Mouse (Mus musculus) small intestine, adult 2 months (tissue): ENCODE results near the gene Tmem88b. TPM values are rescaled to one million over a fixed set of nuclear protein-coding genes. Genes with fewer than 3 reads are reported as not detected.

Experiments
- H3K27ac ChIP-seq: fragments of 200-500 bp; 2 replicates; pipeline ENCODE4 v1.5.1; 2012; ENCODE audit warnings: low read depth, low read length, control low read depth, inconsistent platforms; ENCODE audit not compliant: insufficient read depth
- H3K27me3 ChIP-seq: fragments of 200-500 bp; 2 replicates; pipeline ENCODE4 v1.6.1; 2012; ENCODE audit warnings: mild to moderate bottlenecking, moderate library complexity, low read length, inconsistent platforms; ENCODE audit not compliant: control insufficient read depth, insufficient read depth
- H3K36me3 ChIP-seq: fragments of 200-500 bp; 2 replicates; pipeline ENCODE4 v1.6.1; 2012; ENCODE audit warnings: mild to moderate bottlenecking, low read length, control low read depth, inconsistent platforms; ENCODE audit not compliant: control insufficient read depth, insufficient read depth
- H3K4me1 ChIP-seq: fragments of 200-500 bp; 2 replicates; pipeline ENCODE4 v1.6.1; 2012; ENCODE audit warnings: low read length, inconsistent platforms, mixed read lengths; ENCODE audit not compliant: control insufficient read depth, insufficient read depth, insufficient read length
- H3K4me3 ChIP-seq: fragments of 200-500 bp; 2 replicates; pipeline ENCODE4 v1.5.1; 2012; ENCODE audit warnings: low read depth, mild to moderate bottlenecking, control low read depth, inconsistent platforms, low read length, moderate library complexity
- CTCF ChIP-seq: fragments of 200-500 bp; IDR thresholded peaks from 2 replicates; pipeline ENCODE4 v1.5.1; 2012; ENCODE audit warnings: low read depth, mild to moderate bottlenecking, control low read depth, inconsistent platforms, low read length, moderate library complexity, mixed read lengths; ENCODE audit not compliant: insufficient replicate concordance, insufficient read length; ENCODE audit errors: extremely low read depth
- POLR2A ChIP-seq: fragments of 200-500 bp; IDR thresholded peaks from 2 replicates; pipeline ENCODE4 v1.6.1; 2012; ENCODE audit warnings: low read depth, mild to moderate bottlenecking, control low read depth, inconsistent platforms, low read length, moderate library complexity
- WGBS: fragments of 180-500 bp; shearing (Covaris S2); methylation state at CpG from one replicate; pipeline ENCODE4 v1.1.7; 2018; 5-methylcytosine and 5-hydroxymethylcytosine counted together
- polyA plus RNA-seq: library from polyadenylated mRNA; depleted of rRNA; stranded (reverse); fragments of >200 nt; gene quantifications from 2 replicates; pipeline ENCODE4 v1.2.3, GENCODE M21; 2012

Gene Tmem88b
- polyA plus RNA-seq, 1 experiment = 2.6 TPM

DNA sequence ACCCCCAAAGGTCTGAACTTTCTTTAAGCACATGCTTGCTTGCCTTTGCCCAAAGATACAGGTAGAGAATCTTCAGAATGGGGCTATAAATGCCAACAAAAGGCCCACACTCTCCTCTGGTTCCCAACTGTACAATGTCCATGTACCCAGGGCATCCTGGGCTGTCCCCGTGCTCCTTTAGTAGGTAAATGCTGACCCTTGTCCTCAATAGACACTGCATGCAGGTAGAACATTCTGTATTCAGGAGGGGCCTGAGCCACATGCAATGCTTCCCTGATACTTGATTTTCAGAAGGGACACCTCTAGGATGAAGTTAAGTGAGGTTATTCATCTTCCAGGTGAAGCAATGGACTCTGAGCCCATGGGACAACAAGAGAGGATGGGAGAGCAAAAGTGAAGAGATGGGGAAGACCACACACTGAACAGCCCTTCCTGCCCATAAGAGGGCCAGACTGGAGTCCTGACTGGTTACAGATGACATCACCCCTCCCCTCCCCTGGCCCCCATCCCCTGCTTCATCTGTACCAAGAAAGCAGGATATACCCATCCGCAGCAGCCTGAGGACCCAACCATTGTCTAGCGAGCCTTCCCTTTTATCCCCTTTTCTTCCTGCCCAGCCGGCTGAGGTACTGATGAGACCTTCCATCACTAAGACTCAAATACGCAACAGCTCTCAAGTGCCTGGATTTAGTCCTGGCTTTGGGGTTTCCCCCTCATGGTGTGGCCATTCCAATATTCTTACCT, 12.2 kb downstream of the Tmem88b start:
- Histone ChIP-seq H3K4me3 (peak overlapping the region; percentile 69), H3K27ac (peak overlapping the region; percentile 91), H3K4me1 (peaks cover 46% of the 10 kb centered on the region), H3K36me3 (0 out of 2 replicates have a peak, but pooled peaks cover 5% of the 10 kb centered on the region), H3K27me3 (no peaks in the 10 kb centered on the region)
- TF ChIP-seq CTCF (no peak), POLR2A (no peak)
- 64% methylated on average over 5 of the region's 5 CpGs for WGBS

DNA sequence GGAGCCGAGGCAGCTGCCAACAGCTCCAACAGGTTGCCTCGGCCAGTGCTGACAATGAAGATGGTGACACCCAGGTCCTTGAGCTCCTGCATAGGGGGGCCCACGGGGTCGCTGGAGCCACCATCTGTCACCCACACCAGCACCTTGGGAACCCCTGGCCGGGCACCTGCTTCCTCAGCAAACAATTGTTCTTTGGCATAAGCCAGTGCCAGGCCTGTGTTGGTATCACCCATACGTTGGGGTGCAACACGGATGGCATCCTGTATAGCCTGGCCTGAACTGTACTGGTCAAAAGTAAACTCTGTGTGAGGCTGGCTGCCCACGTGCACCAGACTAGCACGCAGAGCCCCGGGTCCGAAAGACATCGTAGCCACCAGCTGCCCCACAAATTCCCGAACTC, 12.9 kb downstream of the Tmem88b start:
- 85% methylated on average over 13 of the region's 13 CpGs for WGBS
- TF ChIP-seq CTCF (no peak), POLR2A (0 out of 2 replicates have a peak, but pooled peaks have one; percentile 10)
- Histone ChIP-seq H3K36me3 (0 out of 2 replicates have a peak, but pooled peaks cover 5% of the 10 kb centered on the region), H3K4me3 (peak overlapping the region; percentile 38), H3K27me3 (no peaks in the 10 kb centered on the region), H3K4me1 (peaks cover 45% of the 10 kb centered on the region), H3K27ac (peak overlapping the region; percentile 91)

DNA sequence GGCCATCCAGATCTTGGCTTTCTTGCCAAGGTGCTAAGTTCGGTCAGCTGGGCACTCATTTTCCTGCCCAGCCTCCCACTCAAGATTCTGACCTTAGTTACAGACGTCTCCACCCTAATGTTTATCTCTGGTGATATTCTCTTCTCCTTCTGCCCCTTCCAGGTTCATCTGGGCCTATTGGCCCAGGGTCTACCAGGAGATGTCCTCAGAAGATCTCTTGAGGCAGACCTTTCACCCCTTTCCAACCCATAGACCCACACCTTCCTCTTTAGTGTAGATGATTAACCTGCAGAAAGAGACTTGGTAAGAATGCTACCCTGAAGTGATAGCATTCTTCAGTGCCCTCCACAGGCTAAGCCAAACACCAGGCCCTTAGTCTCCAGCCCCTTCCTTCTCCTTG, 14.0 kb downstream of the Tmem88b start:
- TF ChIP-seq POLR2A (no peak), CTCF (no peak)
- Histone ChIP-seq H3K36me3 (0 out of 2 replicates have a peak, but pooled peaks cover 5% of the 10 kb centered on the region), H3K4me3 (peak overlapping the region; percentile 38), H3K27me3 (no peaks in the 10 kb centered on the region), H3K27ac (peak overlapping the region; percentile 91), H3K4me1 (peaks cover 35% of the 10 kb centered on the region)
- whole genome bisulfite sequencing = 33% methylated on average over 2 of the region's 2 CpGs

- TF ChIP-seq CTCF = no peak
- TF ChIP-seq POLR2A = no peak
- peak overlapping the region; percentile 66; the same call in 1 of the 2 replicates for H3K27ac ChIP-seq
- H3K4me3 ChIP-seq = peak overlapping the region; percentile 66
- WGBS = 57% methylated on average over 24 of the region's 24 CpGs
- H3K36me3 ChIP-seq = 0 out of 2 replicates have a peak, but pooled peaks cover 5% of the 10 kb centered on the region
- H3K27me3 ChIP-seq = no peaks in the 10 kb centered on the region
- peaks cover 31% of the 10 kb centered on the region for H3K4me1 ChIP-seq
These were observed 15.0 kb downstream of the Tmem88b start for GRCm38 (mm10) chr4:155770626-155771025.

- Histone ChIP-seq H3K27me3 (no peaks in the 10 kb centered on the region), H3K4me1 (peaks cover 27% of the 10 kb centered on the region), H3K27ac (peak overlapping the region; percentile 66), H3K36me3 (0 out of 2 replicates have a peak, but pooled peaks cover 5% of the 10 kb centered on the region), H3K4me3 (peak overlapping the region; percentile 66)
- under 1% methylated on average over 39 of the region's 39 CpGs for WGBS
- TF ChIP-seq CTCF = peak; percentile 85
- TF ChIP-seq POLR2A = peak; percentile 19; the same call in 1 of the 2 replicates
These were observed 15.7 kb downstream of the Tmem88b start for GRCm38 (mm10) chr4:155769880-155770512.

GRCm38 (mm10) chr4:155769496-155769879, 16.2 kb downstream of the Tmem88b start:
- 62% methylated on average over 5 of the region's 5 CpGs for WGBS
- Histone ChIP-seq H3K4me1 (peaks cover 26% of the 10 kb centered on the region), H3K36me3 (0 out of 2 replicates have a peak, but pooled peaks cover 5% of the 10 kb centered on the region), H3K27me3 (no peaks in the 10 kb centered on the region), H3K4me3 (peak overlapping the region; percentile 66; the same call in 1 of the 2 replicates), H3K27ac (no peak overlapping the region)
- TF ChIP-seq CTCF (no peak), POLR2A (no peak; the same call in 1 of the 2 replicates)

GRCm38 (mm10) chr4:155762357-155762756, 23.3 kb downstream of the Tmem88b start:
- H3K4me1 ChIP-seq = peaks cover 4% of the 10 kb centered on the region
- TF ChIP-seq CTCF = no peak
- no peak for TF ChIP-seq POLR2A
- no peak overlapping the region for H3K4me3 ChIP-seq
- H3K27ac ChIP-seq = no peak overlapping the region
- H3K27me3 ChIP-seq = no peaks in the 10 kb centered on the region
- H3K36me3 ChIP-seq = no peaks in the 10 kb centered on the region
- 73% methylated on average over 3 of the region's 3 CpGs for WGBS
